Mouse (Mus musculus): ENCODE data around the gene Ccdc92b.

GRCm38 (mm10) chr11:74670151-74670550 lies 50.7 kb downstream of the Ccdc92b start:
- TF ChIP-seq CTCF (IDR thresholded peaks at IDR 0.05; ENCODE audit: low read depth, low read length): no peak
- TF ChIP-seq POLR2AphosphoS5 (IDR thresholded peaks at IDR 0.05; ENCODE audit: insufficient replicate concordance, low read depth, low read length): no peak
- no peak for TF ChIP-seq GATA1 (IDR thresholded peaks at IDR 0.05; ENCODE audit: borderline replicate concordance, low read length)
- no peak for TF ChIP-seq TAL1 (conservative IDR thresholded peaks at IDR 0.05; ENCODE audit: low read depth, low read length)
- TF ChIP-seq GATA2 (IDR thresholded peaks at IDR 0.05; ENCODE audit: borderline replicate concordance, low read depth, low read length): no peak

All from G1E (cell line).